Mouse (Mus musculus) C2C12 (cell line): ENCODE results near the gene Gm7029.
"Not testable (repeated sequence)": the region's sequence is repeated elsewhere in the genome, so short reads cannot be mapped to it uniquely, and the experiment has no call there.

Experiments used
- CEBPB ChIP-seq: IDR thresholded peaks from one replicate; pipeline ENCODE4 v1.6.1; 2011; ENCODE audit warnings: low read depth, mild to moderate bottlenecking, control low read depth, moderate library complexity
- CTCF ChIP-seq: IDR thresholded peaks from one replicate; pipeline ENCODE4 v1.5.1; 2011; ENCODE audit not compliant: control insufficient read depth, insufficient read depth, insufficient read length
- FOSL1 ChIP-seq: IDR thresholded peaks from one replicate; pipeline ENCODE4 v1.8.0; 2011; ENCODE audit warnings: mild to moderate bottlenecking, low read length; ENCODE audit not compliant: poor library complexity, insufficient read depth, severe bottlenecking
- MAX ChIP-seq: IDR thresholded peaks from one replicate; pipeline ENCODE4 v1.6.1; 2011; ENCODE audit warnings: mild to moderate bottlenecking, control low read depth
- MYOD1 ChIP-seq: IDR thresholded peaks from one replicate; pipeline ENCODE4 v1.6.1; 2011; ENCODE audit warnings: low read depth; ENCODE audit not compliant: control insufficient read depth, insufficient read length
- MYOG ChIP-seq: IDR thresholded peaks from one replicate; pipeline ENCODE4 v1.6.1; 2011; ENCODE audit not compliant: control insufficient read depth, insufficient read length; ENCODE audit errors: extremely low read depth

- TF ChIP-seq CTCF, MAX, MYOG, MYOD1, FOSL1, CEBPB: not testable (repeated sequence)
These were observed 10.7 kb downstream of the Gm7029 start for GRCm38 (mm10) chr17:33884320-33884719.
